Mouse (Mus musculus): ENCODE results near the gene Idh2.

The Idh2 gene

GRCm38 (mm10) chr7:80121083-80121482, 5.9 kb upstream of the Idh2 start:
- DNase-seq: no peak

- no peak for DNase-seq
Observed at GRCm38 (mm10) chr7:80119198-80119597, 4.0 kb upstream of the Idh2 start.

GRCm38 (mm10) chr7:80116158-80116557, 966 bp upstream of the Idh2 start:
- DNase-seq: no peak

GRCm38 (mm10) chr7:80114451-80115223, 555 bp downstream of the Idh2 start:
- peak; percentile 80 for DNase-seq

- no peak for DNase-seq
Observed at GRCm38 (mm10) chr7:80113989-80114388, 1.2 kb downstream of the Idh2 start.

GRCm38 (mm10) chr7:80111066-80112045, 3.8 kb downstream of the Idh2 start:
- no peak for DNase-seq

- DNase-seq: no peak
Observed at GRCm38 (mm10) chr7:80106441-80106840, 8.8 kb downstream of the Idh2 start.

GRCm38 (mm10) chr7:80105637-80106390, 9.4 kb downstream of the Idh2 start:
- DNase-seq: no peak

- DNase-seq: no peak
Observed at GRCm38 (mm10) chr7:80103335-80103734, 11.9 kb downstream of the Idh2 start.

GRCm38 (mm10) chr7:80098389-80098976, 16.7 kb downstream of the Idh2 start:
- DNase-seq: no peak

- DNase-seq: no peak
Observed at GRCm38 (mm10) chr7:80095598-80096309, 19.4 kb downstream of the Idh2 start.

- DNase-seq: no peak
Observed at GRCm38 (mm10) chr7:80094481-80094880, 20.7 kb downstream of the Idh2 start.

GRCm38 (mm10) chr7:80092351-80093046, 22.7 kb downstream of the Idh2 start:
- peak; percentile 45 for DNase-seq

- DNase-seq: no peak
Observed at GRCm38 (mm10) chr7:80091866-80092210, 23.4 kb downstream of the Idh2 start.

GRCm38 (mm10) chr7:80091004-80091865, 24.0 kb downstream of the Idh2 start:
- DNase-seq: no peak

- no peak for DNase-seq
Observed at GRCm38 (mm10) chr7:80090191-80091003, 24.8 kb downstream of the Idh2 start.

GRCm38 (mm10) chr7:80088191-80088590, 27.0 kb downstream of the Idh2 start:
- DNase-seq: no peak

- DNase-seq: no peak
Observed at GRCm38 (mm10) chr7:80085970-80086715, 29.0 kb downstream of the Idh2 start.

GRCm38 (mm10) chr7:80084484-80084931, 30.7 kb downstream of the Idh2 start:
- peak; percentile 84 for DNase-seq

All from retina, postnatal 1 day (tissue).